Mouse (Mus musculus): ENCODE data around the gene Dot1l.

- TF ChIP-seq CTCF (IDR thresholded peaks at IDR 0.05; ENCODE audit: low read depth, low read length) = no peak
- no peak for TF ChIP-seq POLR2AphosphoS5 (IDR thresholded peaks at IDR 0.05; ENCODE audit: insufficient replicate concordance, low read depth, low read length)
These were observed 63.7 kb downstream of the Dot1l start for GRCm38 (mm10) chr10:80818599-80819281.

Data from G1E (cell line).